Comparison of ENCODE assay signal across 9 mouse cellular contexts in the genomic region with DNA sequence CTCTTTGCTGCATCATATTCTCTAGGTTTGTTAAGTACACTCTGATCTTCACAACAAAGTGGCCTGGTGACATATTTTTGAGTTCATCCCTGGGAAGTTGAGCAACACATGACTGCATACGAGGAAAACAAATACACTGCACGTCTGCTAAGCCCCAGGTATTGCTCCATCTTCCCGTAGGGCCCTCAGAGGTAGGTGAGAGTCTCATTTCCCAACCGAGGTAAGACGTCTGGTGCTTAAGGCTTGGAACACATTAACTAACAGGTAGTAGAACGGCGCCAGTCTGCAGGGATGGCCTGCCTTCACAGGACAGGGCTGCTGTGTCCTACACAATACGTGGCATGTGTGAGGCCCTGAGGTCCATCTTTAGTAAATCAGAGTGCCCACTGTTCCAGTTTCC. TPM values are rescaled to one million over a fixed set of nuclear protein-coding genes. Genes with fewer than 3 reads are reported as not detected.
DNase-seq lines count a peak whose midpoint lies in the region; ATAC-seq and TF ChIP-seq lines count a peak whose summit lies in the region.
"Had no signal": no experiment of that assay in that cellular context is flagged by ENCODE, and none has a peak within 500 bp of the region (broad histone marks: within the 10 kb centered on the region; RNA-seq: fewer than 3 reads in every experiment).

No protein-coding gene starts in this region.

- ATAC-seq in embryonic facial prominence, embryonic 14.5 days (ENCODE audit: low read depth): no peak
- ATAC-seq in hindbrain, postnatal 0 days: no peak

- no peak overlapping the region for H3K9ac ChIP-seq in embryonic facial prominence, embryonic 14.5 days (ENCODE audit: low read depth, low read length)
- H3K9ac ChIP-seq in hindbrain, postnatal 0 days (replicated peaks; ENCODE audit: low read length): no peak overlapping the region
- H3K9ac ChIP-seq: embryonic facial prominence, embryonic 12.5 days had no signal

- peak overlapping the region; percentile 79 for H3K27ac ChIP-seq in embryonic facial prominence, embryonic 14.5 days (replicated peaks; ENCODE audit: low read depth, low read length)
- H3K27ac ChIP-seq in hindbrain, postnatal 0 days: peak overlapping the region; percentile 81

- H3K27me3 ChIP-seq in embryonic facial prominence, embryonic 14.5 days (replicated peaks; ENCODE audit: control insufficient read depth, insufficient read depth, low read length): no peaks in the 10 kb centered on the region
- H3K27me3 ChIP-seq in hindbrain, postnatal 0 days (ENCODE audit: insufficient read depth, low read length): no peaks in the 10 kb centered on the region
- H3K27me3 ChIP-seq: embryonic facial prominence, embryonic 12.5 days had no signal

- TF ChIP-seq CTCF in hindbrain, postnatal 0 days (IDR thresholded peaks at IDR 0.05; ENCODE audit: low read depth): no peak

- WGBS in embryonic facial prominence, embryonic 14.5 days: 88% methylated on average over 8 of the region's 8 CpGs
- 94% methylated on average over 8 of the region's 8 CpGs for WGBS in hindbrain, postnatal 0 days

- peak; percentile 36 for DNase-seq in kidney, adult 11 months
- no peak for DNase-seq in kidney, adult 18-20 months
- DNase-seq in embryonic facial prominence, embryonic 14.5 days (ENCODE audit: low spot score): no peak
- DNase-seq in hindbrain, postnatal 0 days (ENCODE audit: low spot score): no peak
- DNase-seq in lung, postnatal 4 days: peak; percentile 63 to 75
- no peak for DNase-seq in natural killer cell, adult 2 months (ENCODE audit: low spot score in 2 of 2)
- no peak for DNase-seq in left cerebral cortex, postnatal 14 days (ENCODE audit: low spot score in 2 of 2)
- DNase-seq in left cerebral cortex, postnatal 4 days: no peak

- H3K4me1 ChIP-seq in embryonic facial prominence, embryonic 14.5 days (ENCODE audit: control insufficient read depth, insufficient read depth, low read length): no peaks in the 10 kb centered on the region
- peaks cover 9% of the 10 kb centered on the region; the same call in 1 of the 2 replicates for H3K4me1 ChIP-seq in hindbrain, postnatal 0 days (ENCODE audit: insufficient read depth, low read length)
- H3K4me1 ChIP-seq: embryonic facial prominence, embryonic 12.5 days had no signal

- no peaks in the 10 kb centered on the region for H3K9me3 ChIP-seq in embryonic facial prominence, embryonic 14.5 days (ENCODE audit: control insufficient read depth, low read length)
- no peaks in the 10 kb centered on the region for H3K9me3 ChIP-seq in hindbrain, postnatal 0 days (ENCODE audit: low read length)
- H3K9me3 ChIP-seq: embryonic facial prominence, embryonic 12.5 days had no signal

- intact Hi-C loops in left cerebral cortex, postnatal 14 days (cut with DNase I): loop anchor here (1.0 kb wide), 1 partner anchor 45 kb away; no protein-coding TSS in a partner anchor
- intact Hi-C loops in left cerebral cortex, postnatal 4 days (cut with DNase I): no loop called here

- H3K4me2 ChIP-seq in embryonic facial prominence, embryonic 14.5 days (ENCODE audit: low read depth, low read length): no peak overlapping the region
- no peak overlapping the region for H3K4me2 ChIP-seq in hindbrain, postnatal 0 days (ENCODE audit: low read depth, low read length)
- H3K4me2 ChIP-seq: embryonic facial prominence, embryonic 12.5 days had no signal

- no peak overlapping the region for H3K4me3 ChIP-seq in embryonic facial prominence, embryonic 14.5 days (ENCODE audit: low read depth, low read length)
- no peak overlapping the region for H3K4me3 ChIP-seq in hindbrain, postnatal 0 days (ENCODE audit: low read length)
- H3K4me3 ChIP-seq: embryonic facial prominence, embryonic 12.5 days had no signal

- H3K36me3 ChIP-seq in embryonic facial prominence, embryonic 14.5 days (ENCODE audit: control insufficient read depth, insufficient read depth, low read length): peaks cover 25% of the 10 kb centered on the region
- H3K36me3 ChIP-seq in hindbrain, postnatal 0 days (ENCODE audit: insufficient read depth, low read length): peaks cover 12% of the 10 kb centered on the region

RNA-seq across cellular contexts. Expression of gene Cox4i2, which starts 30.7 kb away (rescaled TPM):
- 19.1 and 27.0 TPM in 2 replicates for polyA plus RNA-seq in embryonic facial prominence, embryonic 14.5 days (2014; fragmentation: Nextera tagmentation; extraction: Ambion mirVana)
- 2.1 and 7.1 TPM in 2 replicates for total RNA-seq in hindbrain, postnatal 0 days (2014; rRNA removed)
- 4.8 and 6.1 TPM in 2 replicates for polyA plus RNA-seq in hindbrain, postnatal 0 days (2015; fragmentation: Nextera tagmentation; extraction: Ambion mirVana)
- total RNA-seq in left cerebral cortex, postnatal 14 days (2021): 1 to 10 TPM; 2.3 to 2.8 TPM
- total RNA-seq in left cerebral cortex, postnatal 4 days (2021): 1 to 10 TPM; 1.7 to 1.9 TPM

RNA-seq across cellular contexts. Expression of gene Bcl2l1, which starts 46.9 kb away (rescaled TPM):
- polyA plus RNA-seq in embryonic facial prominence, embryonic 14.5 days (2014; fragmentation: Nextera tagmentation; extraction: Ambion mirVana): 77.3 and 86.7 TPM in 2 replicates
- 130 and 135 TPM in 2 replicates for total RNA-seq in hindbrain, postnatal 0 days (2014; rRNA removed)
- polyA plus RNA-seq in hindbrain, postnatal 0 days (2015; fragmentation: Nextera tagmentation; extraction: Ambion mirVana): 110 and 123 TPM in 2 replicates
- 100 to 1,000 TPM; 120 to 127 TPM for total RNA-seq in left cerebral cortex, postnatal 14 days (2021)
- total RNA-seq in left cerebral cortex, postnatal 4 days (2021): 100 to 1,000 TPM; 113 to 116 TPM

RNA-seq across cellular contexts. Expression of gene Id1, which starts 48.6 kb away (rescaled TPM):
- polyA plus RNA-seq in embryonic facial prominence, embryonic 14.5 days (2014; fragmentation: Nextera tagmentation; extraction: Ambion mirVana): 128 and 138 TPM in 2 replicates
- total RNA-seq in hindbrain, postnatal 0 days (2014; rRNA removed): 142 and 198 TPM in 2 replicates
- 99.3 and 104 TPM in 2 replicates for polyA plus RNA-seq in hindbrain, postnatal 0 days (2015; fragmentation: Nextera tagmentation; extraction: Ambion mirVana)
- total RNA-seq in left cerebral cortex, postnatal 14 days (2021): 10 to 100 TPM; 19.5 to 26.4 TPM
- total RNA-seq in left cerebral cortex, postnatal 4 days (2021): 10 to 100 TPM; 25.6 to 27.6 TPM

Comparison
In these comparisons a context has a peak if more than half of its experiments do, and no peak if none do; other contexts are left out.
1. DNase-seq: peak in kidney, adult 11 months (single experiment) and lung, postnatal 4 days (2 of 2); none in kidney, adult 18-20 months (single experiment), embryonic facial prominence, embryonic 14.5 days (single experiment), hindbrain, postnatal 0 days (single experiment), natural killer cell, adult 2 months (0 of 2), left cerebral cortex, postnatal 14 days (0 of 2) and left cerebral cortex, postnatal 4 days (single experiment).